Mouse (Mus musculus) hindbrain, embryonic 15.5 days (tissue): ENCODE data around the gene 6030408B16Rik. TPM values are rescaled to one million over a fixed set of nuclear protein-coding genes. Genes with fewer than 3 reads are reported as not detected.

Source experiments
- ATAC-seq: fragments of 200-750 bp; cut with Nextera tagmentation; 2 replicates; pipeline ENCODE4 v1.8.0; 2017; ENCODE audit warnings: low read depth, moderate number of reproducible peaks, moderate TSS enrichment; ENCODE audit not compliant: low FRiP score
- H3K27ac ChIP-seq: fragments of 300-500 bp; sonication (generic); replicated peaks from 2 replicates; pipeline ENCODE4 v1.5.1; 2015; ENCODE audit warnings: mild to moderate bottlenecking, inconsistent platforms
- H3K27me3 ChIP-seq: fragments of 300-500 bp; sonication (generic); 2 replicates; pipeline ENCODE4 v1.6.1; 2015; ENCODE audit warnings: control low read depth, inconsistent platforms
- H3K36me3 ChIP-seq: fragments of 300-500 bp; sonication (generic); 2 replicates; pipeline ENCODE4 v1.6.1; 2015; ENCODE audit warnings: control low read depth, inconsistent platforms
- H3K4me1 ChIP-seq: fragments of 300-500 bp; sonication (generic); replicated peaks from 2 replicates; pipeline ENCODE4 v1.6.1; 2015; ENCODE audit warnings: control low read depth, inconsistent platforms
- H3K4me2 ChIP-seq: fragments of 300-500 bp; sonication (generic); 2 replicates; pipeline ENCODE4 v1.6.1; 2015; ENCODE audit warnings: moderate library complexity, mild to moderate bottlenecking, inconsistent platforms
- H3K4me3 ChIP-seq: fragments of 300-500 bp; sonication (generic); 2 replicates; pipeline ENCODE4 v1.5.1; 2015; ENCODE audit warnings: mild to moderate bottlenecking, inconsistent platforms
- H3K9ac ChIP-seq: fragments of 300-500 bp; sonication (generic); 2 replicates; pipeline ENCODE4 v1.6.1; 2015; ENCODE audit warnings: inconsistent platforms
- H3K9me3 ChIP-seq: fragments of 300-500 bp; sonication (generic); 2 replicates; pipeline ENCODE4 v1.6.1; 2016; ENCODE audit warnings: control low read depth, inconsistent platforms
- WGBS: fragments of 180-500 bp; shearing (Covaris S2); methylation state at CpG from one replicate; pipeline ENCODE4 v1.1.7; 2015; 5-methylcytosine and 5-hydroxymethylcytosine counted together
- polyA plus RNA-seq: library from polyadenylated mRNA; unstranded; fragments of >200 nt; fragmentation: Nextera tagmentation; extraction: Ambion mirVana; gene quantifications from 2 replicates; pipeline ENCODE4 v1.2.1, GENCODE M21; 2015

6030408B16Rik gene
- polyA plus RNA-seq, 1 experiment from 2014 or later, result not detected

DNA sequence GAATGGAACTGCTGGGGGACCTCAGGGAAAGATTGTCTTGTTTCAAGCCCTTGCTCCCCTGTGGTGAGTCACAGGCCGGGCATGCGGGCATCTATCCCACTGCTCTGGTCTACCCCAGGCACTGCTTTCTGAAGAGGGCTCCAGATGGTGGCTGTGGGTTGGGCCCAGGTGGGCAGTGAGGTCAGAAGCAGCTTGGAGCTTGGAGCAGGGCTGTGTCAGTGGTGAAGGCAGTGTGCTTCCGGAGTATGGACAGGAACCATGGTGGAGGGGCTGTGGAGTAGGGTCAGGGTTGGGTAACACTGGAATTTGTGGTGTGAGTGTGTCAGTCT, 36.5 kb downstream of the 6030408B16Rik start:
- no peak for ATAC-seq
- Histone ChIP-seq H3K36me3 (no peaks in the 10 kb centered on the region), H3K9ac (no peak overlapping the region), H3K27me3 (0 out of 2 replicates have a peak, but pooled peaks cover 2% of the 10 kb centered on the region), H3K4me3 (no peak overlapping the region), H3K4me1 (no peaks in the 10 kb centered on the region), H3K9me3 (no peaks in the 10 kb centered on the region), H3K27ac (no peak overlapping the region), H3K4me2 (no peak overlapping the region)
- 45% methylated on average over 3 of the region's 3 CpGs for WGBS

- Histone ChIP-seq H3K27me3 (0 out of 2 replicates have a peak, but pooled peaks cover 2% of the 10 kb centered on the region), H3K27ac (no peak overlapping the region), H3K9me3 (no peaks in the 10 kb centered on the region), H3K4me2 (no peak overlapping the region), H3K4me1 (no peaks in the 10 kb centered on the region), H3K36me3 (no peaks in the 10 kb centered on the region), H3K9ac (no peak overlapping the region), H3K4me3 (no peak overlapping the region)
- WGBS, result 81% methylated on average over 4 of the region's 4 CpGs
- no peak for ATAC-seq
Observed at GRCm38 (mm10) chr15:101331090-101331489, 38.1 kb downstream of the 6030408B16Rik start.

- H3K4me3 ChIP-seq, result no peak overlapping the region
- no peak for ATAC-seq
- 75% methylated on average over 4 of the region's 4 CpGs for WGBS
Observed at GRCm38 (mm10) chr15:101332370-101332769, 39.4 kb downstream of the 6030408B16Rik start.

DNA sequence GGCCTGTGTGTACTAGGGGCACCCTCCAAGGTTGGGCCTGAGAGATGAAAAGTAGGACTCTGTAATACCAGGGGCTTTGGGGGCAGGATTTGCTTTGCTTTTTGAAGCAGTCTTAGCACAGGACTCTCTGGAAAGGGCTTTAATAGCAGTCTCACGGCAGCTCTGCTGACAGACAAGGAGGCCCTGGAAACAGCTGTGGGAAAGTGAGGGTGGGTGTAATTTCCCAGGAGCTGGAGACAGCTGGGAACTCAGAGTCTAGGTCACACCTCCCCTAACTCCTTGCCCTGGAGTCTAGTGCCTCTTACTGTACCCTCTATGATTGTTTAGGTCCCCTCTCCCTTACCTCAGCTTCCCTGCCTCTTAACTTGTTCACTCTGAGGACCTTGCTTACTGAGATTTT, 40.2 kb downstream of the 6030408B16Rik start:
- H3K27me3 ChIP-seq, result no peaks in the 10 kb centered on the region
- H3K4me3 ChIP-seq, result no peak overlapping the region
- 52% methylated on average over 1 of the region's 1 CpGs for WGBS
- H3K9me3 ChIP-seq, result no peaks in the 10 kb centered on the region
- ATAC-seq, result no peak
- H3K9ac ChIP-seq, result no peak overlapping the region
- H3K36me3 ChIP-seq, result no peaks in the 10 kb centered on the region
- no peaks in the 10 kb centered on the region for H3K4me1 ChIP-seq
- H3K27ac ChIP-seq, result no peak overlapping the region
- no peak overlapping the region for H3K4me2 ChIP-seq

More at GRCm38 (mm10) chr15:101332370-101332769, 39.4 kb downstream of the 6030408B16Rik start:
- H3K27ac ChIP-seq, result no peak overlapping the region
- H3K9me3 ChIP-seq, result no peaks in the 10 kb centered on the region
- H3K36me3 ChIP-seq, result no peaks in the 10 kb centered on the region
- H3K4me1 ChIP-seq, result no peaks in the 10 kb centered on the region
- H3K4me2 ChIP-seq, result no peak overlapping the region
- H3K27me3 ChIP-seq, result no peaks in the 10 kb centered on the region
- no peak overlapping the region for H3K9ac ChIP-seq

- no peak for ATAC-seq
- no peak overlapping the region for H3K4me3 ChIP-seq
- no peak overlapping the region for H3K27ac ChIP-seq
- H3K4me1 ChIP-seq, result no peaks in the 10 kb centered on the region
- H3K4me2 ChIP-seq, result no peak overlapping the region
- 62% methylated on average over 4 of the region's 4 CpGs for WGBS
- no peak overlapping the region for H3K9ac ChIP-seq
- no peaks in the 10 kb centered on the region for H3K27me3 ChIP-seq
- H3K36me3 ChIP-seq, result no peaks in the 10 kb centered on the region
- no peaks in the 10 kb centered on the region for H3K9me3 ChIP-seq
Observed at GRCm38 (mm10) chr15:101333648-101334047, 40.6 kb downstream of the 6030408B16Rik start.

- 51% methylated on average over 24 of the region's 24 CpGs for WGBS
- Histone ChIP-seq H3K27ac (no peak overlapping the region), H3K9ac (no peak overlapping the region), H3K36me3 (no peaks in the 10 kb centered on the region), H3K9me3 (no peaks in the 10 kb centered on the region), H3K4me3 (no peak overlapping the region), H3K4me2 (no peak overlapping the region), H3K4me1 (no peaks in the 10 kb centered on the region), H3K27me3 (no peaks in the 10 kb centered on the region)
- ATAC-seq, result no peak
Observed at GRCm38 (mm10) chr15:101336474-101337174, 43.6 kb downstream of the 6030408B16Rik start.

GRCm38 (mm10) chr15:101338359-101338758, 45.3 kb downstream of the 6030408B16Rik start:
- Histone ChIP-seq H3K36me3 (no peaks in the 10 kb centered on the region), H3K9me3 (no peaks in the 10 kb centered on the region)
- 84% methylated on average over 4 of the region's 4 CpGs for WGBS

GRCm38 (mm10) chr15:101339537-101339936, 46.5 kb downstream of the 6030408B16Rik start:
- ATAC-seq, result peak; percentile 94
- Histone ChIP-seq H3K4me1 (no peaks in the 10 kb centered on the region), H3K9ac (no peak overlapping the region), H3K27me3 (no peaks in the 10 kb centered on the region), H3K4me3 (no peak overlapping the region), H3K27ac (no peak overlapping the region), H3K4me2 (no peak overlapping the region), H3K36me3 (no peaks in the 10 kb centered on the region), H3K9me3 (no peaks in the 10 kb centered on the region)
- WGBS, result 0% methylated on average over 2 of the region's 2 CpGs

More at GRCm38 (mm10) chr15:101338359-101338758, 45.3 kb downstream of the 6030408B16Rik start:
- Histone ChIP-seq H3K4me3 (no peak overlapping the region), H3K9ac (no peak overlapping the region), H3K4me2 (no peak overlapping the region), H3K27ac (no peak overlapping the region), H3K4me1 (no peaks in the 10 kb centered on the region), H3K27me3 (no peaks in the 10 kb centered on the region)
- ATAC-seq, result no peak

- ATAC-seq, result no peak
- no peak overlapping the region for H3K27ac ChIP-seq
- H3K4me2 ChIP-seq, result no peak overlapping the region
- 75% methylated on average over 5 of the region's 5 CpGs for WGBS
- H3K4me1 ChIP-seq, result no peaks in the 10 kb centered on the region
- no peaks in the 10 kb centered on the region for H3K36me3 ChIP-seq
- H3K9ac ChIP-seq, result no peak overlapping the region
- no peaks in the 10 kb centered on the region for H3K9me3 ChIP-seq
- no peaks in the 10 kb centered on the region for H3K27me3 ChIP-seq
- no peak overlapping the region for H3K4me3 ChIP-seq
Observed at GRCm38 (mm10) chr15:101341797-101342515, 48.9 kb downstream of the 6030408B16Rik start.

Other genes with a start within 250 kb of the 6030408B16Rik start
- gene Gm47841, start 245.8 kb upstream of the 6030408B16Rik start, polyA plus RNA-seq, result not detected in 2 replicates
- 0.09 and 0.10 TPM in 2 replicates for gene Fignl2, start 214.6 kb upstream of the 6030408B16Rik start, polyA plus RNA-seq
- gene Ankrd33, start 177.5 kb upstream of the 6030408B16Rik start, polyA plus RNA-seq, result not detected in 2 replicates
- gene Acvrl1, start 164.7 kb upstream of the 6030408B16Rik start, polyA plus RNA-seq, result 9.5 and 9.6 TPM in 2 replicates
- 21.7 and 24.1 TPM in 2 replicates for gene Acvr1b, start 119.1 kb upstream of the 6030408B16Rik start, polyA plus RNA-seq
- gene Grasp, start 69.0 kb upstream of the 6030408B16Rik start, polyA plus RNA-seq, result 1.9 and 2.4 TPM in 2 replicates
- gene Nr4a1, start 38.9 kb upstream of the 6030408B16Rik start, polyA plus RNA-seq, result 6.6 and 6.9 TPM in 2 replicates
- 75.5 and 76.5 TPM in 2 replicates for gene Atg101, start 8.9 kb upstream of the 6030408B16Rik start, polyA plus RNA-seq
- gene Krt80, start 77.0 kb downstream of the 6030408B16Rik start, polyA plus RNA-seq, result 0.06 and 0.13 TPM in 2 replicates
- gene Krt7, start 117.8 kb downstream of the 6030408B16Rik start, polyA plus RNA-seq, result 1.3 and 1.6 TPM in 2 replicates
- gene Krt87, start 145.6 kb downstream of the 6030408B16Rik start, polyA plus RNA-seq, result 0.64 and 0.82 TPM in 2 replicates
- gene Krt88, start 154.5 kb downstream of the 6030408B16Rik start, polyA plus RNA-seq, result not detected in 2 replicates
- not detected in 2 replicates for gene Krt81, start 170.5 kb downstream of the 6030408B16Rik start, polyA plus RNA-seq
- gene Krt86, start 180.3 kb downstream of the 6030408B16Rik start, polyA plus RNA-seq, result 0.09 and 0.12 TPM in 2 replicates
- gene Krt83, start 198.3 kb downstream of the 6030408B16Rik start, polyA plus RNA-seq, result not detected in 2 replicates
- gene Gm49425, start 224.0 kb downstream of the 6030408B16Rik start, polyA plus RNA-seq, result not detected in 2 replicates
- 0.05 TPM in 1 of 2 replicates, not detected in the other for gene Krt84, start 239.6 kb downstream of the 6030408B16Rik start, polyA plus RNA-seq